Mouse (Mus musculus) stomach, postnatal 0 days (tissue): ENCODE measurements around the gene Cpsf4l. TPM values are rescaled to one million over a fixed set of nuclear protein-coding genes. Genes with fewer than 3 reads are reported as not detected.

Experiments used
- ATAC-seq: fragments of 200-750 bp; cut with Nextera tagmentation; 2 replicates; pipeline ENCODE4 v1.8.0; 2017; ENCODE audit not compliant: low FRiP score, low TSS enrichment
- DNase-seq: peaks from one replicate; pipeline ENCODE4 v3.0.0-alpha.2; 2016; ENCODE audit warnings: low spot score
- H3K27ac ChIP-seq: fragments of 300-500 bp; sonication (generic); replicated peaks from 2 replicates; pipeline ENCODE4 v1.5.1; 2014; ENCODE audit warnings: mild to moderate bottlenecking, control low read depth
- H3K27me3 ChIP-seq: fragments of 300-500 bp; sonication (generic); 2 replicates; pipeline ENCODE4 v1.6.1; 2014; ENCODE audit warnings: low read length; ENCODE audit not compliant: control insufficient read depth, insufficient read depth
- H3K36me3 ChIP-seq: fragments of 300-500 bp; sonication (generic); 2 replicates; pipeline ENCODE4 v1.6.1; 2014; ENCODE audit warnings: low read length, mixed read lengths; ENCODE audit not compliant: control insufficient read depth, insufficient read depth
- H3K4me1 ChIP-seq: fragments of 300-500 bp; sonication (generic); replicated peaks from 2 replicates; pipeline ENCODE4 v1.6.1; 2014; ENCODE audit warnings: antibody characterized with exemption; ENCODE audit not compliant: control insufficient read depth, insufficient read depth
- H3K4me2 ChIP-seq: fragments of 300-500 bp; sonication (generic); replicated peaks from 2 replicates; pipeline ENCODE4 v1.6.1; 2014; ENCODE audit warnings: low read depth, mild to moderate bottlenecking, control low read depth, moderate library complexity
- H3K4me3 ChIP-seq: fragments of 300-500 bp; sonication (generic); 2 replicates; pipeline ENCODE4 v1.5.1; 2014; ENCODE audit warnings: low read depth, low read length, control low read depth
- H3K9ac ChIP-seq: fragments of 300-500 bp; sonication (generic); 2 replicates; pipeline ENCODE4 v1.6.1; 2014; ENCODE audit warnings: mild to moderate bottlenecking, low read length, control low read depth, mixed read lengths
- H3K9me3 ChIP-seq: fragments of 300-500 bp; sonication (generic); 2 replicates; pipeline ENCODE4 v1.6.1; 2016; ENCODE audit warnings: low read length; ENCODE audit not compliant: control insufficient read depth
- CTCF ChIP-seq: IDR thresholded peaks from 2 replicates; pipeline ENCODE4 v1.5.1; 2016; ENCODE audit warnings: antibody characterized with exemption, low read depth, mild to moderate bottlenecking, moderate library complexity
- EP300 ChIP-seq: optimal IDR thresholded peaks from 2 replicates; pipeline ENCODE3; 2016; ENCODE audit warnings: antibody characterized with exemption
- WGBS: fragments of 180-500 bp; shearing (Covaris S2); extraction: QIAGEN DNeasy Blood & Tissue Kit; methylation state at CpG from one replicate; pipeline ENCODE4 v1.1.7; 2014; 5-methylcytosine and 5-hydroxymethylcytosine counted together
- polyA plus RNA-seq: library from polyadenylated mRNA; unstranded; fragments of >200 nt; fragmentation: Nextera tagmentation; extraction: Ambion mirVana; gene quantifications from 2 replicates; pipeline ENCODE4 v1.2.1, GENCODE M21; 2015

Gene Cpsf4l
- polyA plus RNA-seq, 1 experiment from 2014 or later, result 0.19 TPM

DNA sequence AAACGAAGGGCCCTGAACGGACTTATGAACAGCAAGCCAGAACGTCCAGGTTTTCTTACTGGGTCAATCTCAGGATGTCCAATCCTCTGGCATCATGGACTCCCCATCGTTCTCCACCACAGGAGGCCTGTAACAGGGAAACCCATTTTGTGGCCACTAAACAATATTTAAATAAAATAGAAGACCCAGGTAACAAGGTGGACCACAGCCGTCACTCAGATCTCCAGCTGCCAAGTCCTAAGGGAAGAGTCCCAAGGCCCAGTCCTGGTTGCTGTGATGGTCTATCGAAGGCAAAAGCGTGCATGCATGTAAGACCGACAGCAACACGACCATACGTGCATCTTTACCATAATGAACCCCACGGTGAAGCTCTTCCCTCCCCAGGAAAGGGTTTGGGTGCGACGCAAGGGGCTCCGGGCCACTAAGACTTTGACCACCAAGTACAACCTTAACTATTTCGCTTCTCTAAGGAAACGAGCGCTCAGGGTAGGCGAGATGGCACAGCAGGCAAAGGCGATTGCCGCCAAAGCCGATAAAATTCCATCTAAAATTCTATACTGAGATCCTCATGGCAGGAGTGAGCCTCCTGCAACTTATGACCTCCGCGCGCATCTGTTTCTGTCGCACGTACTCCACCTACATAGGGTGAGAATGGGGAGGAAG lies 61.0 kb downstream of the Cpsf4l start, which contains the start of gene Cog1:
Cog1 (plus strand) TSS at position 480 of the 663 bp plus-strand sequence.
- ATAC-seq, result no peak
- Histone ChIP-seq H3K9me3 (no peaks in the 10 kb centered on the region), H3K9ac (peak within 1 kb of the TSS; percentile 98), H3K4me2 (peak within 1 kb of the TSS; percentile 74), H3K36me3 (peaks cover 11% of the 10 kb centered on the region), H3K27ac (peak within 1 kb of the TSS; percentile 89), H3K4me3 (peak within 1 kb of the TSS; percentile 98), H3K4me1 (no peaks in the 10 kb centered on the region; the same call in 1 of the 2 replicates), H3K27me3 (no peaks in the 10 kb centered on the region)
- TF ChIP-seq CTCF, result no peak
- TF ChIP-seq EP300, result no peak
- 40% methylated on average over 26 of the region's 26 CpGs for WGBS
- no peak for DNase-seq

Other genes starting within 250 kb of the Cpsf4l start
- 1.5 and 1.8 TPM in 2 replicates for gene Sstr2, start 90.7 kb downstream of the Cpsf4l start, polyA plus RNA-seq
- gene Cog1, start 60.8 kb downstream of the Cpsf4l start, polyA plus RNA-seq, result 14.4 and 15.3 TPM in 2 replicates
- gene Slc39a11, start 59.9 kb downstream of the Cpsf4l start, polyA plus RNA-seq, result 56.6 and 58.0 TPM in 2 replicates
- gene Fam104a, start 25.9 kb downstream of the Cpsf4l start, polyA plus RNA-seq, result 34.2 and 34.3 TPM in 2 replicates
- gene D11Wsu47e, start 25.6 kb downstream of the Cpsf4l start, polyA plus RNA-seq, result 8.7 and 9.7 TPM in 2 replicates
- gene Cdc42ep4, start 41.9 kb upstream of the Cpsf4l start, polyA plus RNA-seq, result 28.9 and 30.6 TPM in 2 replicates